In the genomic region with DNA sequence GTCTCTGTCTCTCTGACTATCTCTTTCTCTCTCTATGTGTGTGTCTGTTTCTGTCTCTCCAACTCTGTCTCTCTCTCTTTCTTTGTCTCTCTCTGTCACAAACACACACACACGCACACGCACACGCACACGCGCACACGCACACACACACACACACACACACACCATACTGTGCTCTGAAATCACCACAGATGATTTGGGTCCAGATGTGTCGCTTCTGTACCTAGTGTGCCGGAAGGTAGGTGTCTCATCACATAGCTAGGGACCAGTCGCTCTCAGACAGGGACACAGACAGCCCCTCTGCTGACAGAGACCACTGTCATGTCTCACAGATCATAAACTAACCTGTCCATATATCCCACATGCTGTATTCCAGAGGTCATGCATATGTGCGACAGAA, we compare ENCODE assay signal across 1 mouse cellular context.
TF ChIP-seq lines count a peak whose summit lies in the region.

No protein-coding gene starts in this region.

TF ChIP-seq in MEL, 35 proteins besides CTCF, POLR2A, EP300 and RAD21 (continued from another document):
- TF ChIP-seq MEF2A (IDR thresholded peaks at IDR 0.05; ENCODE audit: extremely low read depth, insufficient replicate concordance, low read depth, low read length, poor library complexity, severe bottlenecking) (no peak), KAT2A (conservative IDR thresholded peaks at IDR 0.05; ENCODE audit: low read depth, low read length) (no peak), MAFK (IDR thresholded peaks at IDR 0.05; ENCODE audit: borderline replicate concordance, low read depth, low read length) (no peak), POLR2AphosphoS2 (IDR thresholded peaks at IDR 0.05; ENCODE audit: low read length) (no peak), NELFE (IDR thresholded peaks at IDR 0.05; ENCODE audit: low read depth, low read length) (no peak), MAZ (IDR thresholded peaks at IDR 0.05; ENCODE audit: low read depth, low read length) (no peak), RCOR1 (IDR thresholded peaks at IDR 0.05; ENCODE audit: low read depth, low read length) (no peak), JUND (IDR thresholded peaks at IDR 0.05; ENCODE audit: low read depth, low read length) (no peak), ZNF384 (IDR thresholded peaks at IDR 0.05; ENCODE audit: low read depth, low read length) (no peak)
